Mouse (Mus musculus) testis, adult 2 months (tissue): ENCODE results near the gene Angel1. TPM values are rescaled to one million over a fixed set of nuclear protein-coding genes. Genes with fewer than 3 reads are reported as not detected.

Experiments
- H3K27ac ChIP-seq: fragments of 200-500 bp; 2 replicates; pipeline ENCODE4 v1.5.1; 2012; ENCODE audit warnings: low read depth, low read length; ENCODE audit not compliant: control insufficient read depth, insufficient read depth
- H3K27me3 ChIP-seq: fragments of 200-500 bp; 2 replicates; pipeline ENCODE4 v1.6.1; 2012; ENCODE audit warnings: mild to moderate bottlenecking, low read length, moderate library complexity; ENCODE audit not compliant: control insufficient read depth, insufficient read depth
- H3K36me3 ChIP-seq: fragments of 200-500 bp; 2 replicates; pipeline ENCODE4 v1.6.1; 2012; ENCODE audit warnings: mild to moderate bottlenecking, low read length; ENCODE audit not compliant: control insufficient read depth, insufficient read depth
- H3K4me1 ChIP-seq: fragments of 200-500 bp; 2 replicates; pipeline ENCODE4 v1.6.1; 2012; ENCODE audit warnings: low read length; ENCODE audit not compliant: control insufficient read depth, insufficient read depth
- H3K4me3 ChIP-seq: fragments of 200-500 bp; 2 replicates; pipeline ENCODE4 v1.5.1; 2012; ENCODE audit warnings: low read depth, mild to moderate bottlenecking, low read length, moderate library complexity, mixed read lengths; ENCODE audit not compliant: control insufficient read depth
- CTCF ChIP-seq: fragments of 200-500 bp; IDR thresholded peaks from 2 replicates; pipeline ENCODE4 v1.5.1; 2012; ENCODE audit warnings: low read depth, mild to moderate bottlenecking, inconsistent platforms, low read length, moderate library complexity; ENCODE audit not compliant: control insufficient read depth, insufficient read depth, insufficient replicate concordance
- POLR2A ChIP-seq: fragments of 200-500 bp; IDR thresholded peaks from 2 replicates; pipeline ENCODE4 v1.6.1; 2012; ENCODE audit warnings: low read depth, mild to moderate bottlenecking, inconsistent platforms, low read length, moderate library complexity; ENCODE audit not compliant: control insufficient read depth
- polyA plus RNA-seq: library from polyadenylated mRNA; depleted of rRNA; stranded (reverse); fragments of >200 nt; gene quantifications from 2 replicates; pipeline ENCODE4 v1.2.3, GENCODE M21; 2012

The Angel1 gene
- polyA plus RNA-seq, 1 experiment: 191 TPM

GRCm38 (mm10) chr12:86685275-86685674 lies 41.0 kb downstream of the Angel1 start:
- Histone ChIP-seq H3K27ac (no peak overlapping the region), H3K27me3 (no peaks in the 10 kb centered on the region), H3K4me3 (no peak overlapping the region), H3K36me3 (no peaks in the 10 kb centered on the region), H3K4me1 (peaks cover 32% of the 10 kb centered on the region)
- TF ChIP-seq CTCF: no peak
- no peak for TF ChIP-seq POLR2A

DNA sequence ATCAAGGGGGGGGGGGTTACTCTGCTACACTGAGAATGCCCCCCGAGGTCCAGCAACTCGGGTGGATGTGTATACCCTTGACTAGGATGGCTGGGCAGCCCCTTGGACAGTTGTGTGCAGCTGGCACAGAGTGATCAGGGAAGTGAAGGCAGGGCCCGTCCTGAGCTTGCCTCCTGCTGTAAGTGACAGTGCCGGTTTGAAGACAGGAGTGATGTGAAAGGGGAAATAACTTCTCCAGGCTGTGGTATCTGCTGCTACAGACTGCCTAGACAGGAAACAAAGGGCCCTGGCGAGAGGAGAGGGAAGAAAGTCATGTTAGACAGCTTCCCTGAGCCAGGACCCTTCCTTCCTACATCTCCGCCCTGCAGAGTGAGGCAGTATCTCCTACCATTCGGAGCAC lies 42.6 kb downstream of the Angel1 start:
- no peaks in the 10 kb centered on the region for H3K36me3 ChIP-seq
- H3K27me3 ChIP-seq: no peaks in the 10 kb centered on the region
- no peak for TF ChIP-seq CTCF
- peaks cover 30% of the 10 kb centered on the region for H3K4me1 ChIP-seq
- no peak overlapping the region for H3K27ac ChIP-seq
- no peak overlapping the region for H3K4me3 ChIP-seq

DNA sequence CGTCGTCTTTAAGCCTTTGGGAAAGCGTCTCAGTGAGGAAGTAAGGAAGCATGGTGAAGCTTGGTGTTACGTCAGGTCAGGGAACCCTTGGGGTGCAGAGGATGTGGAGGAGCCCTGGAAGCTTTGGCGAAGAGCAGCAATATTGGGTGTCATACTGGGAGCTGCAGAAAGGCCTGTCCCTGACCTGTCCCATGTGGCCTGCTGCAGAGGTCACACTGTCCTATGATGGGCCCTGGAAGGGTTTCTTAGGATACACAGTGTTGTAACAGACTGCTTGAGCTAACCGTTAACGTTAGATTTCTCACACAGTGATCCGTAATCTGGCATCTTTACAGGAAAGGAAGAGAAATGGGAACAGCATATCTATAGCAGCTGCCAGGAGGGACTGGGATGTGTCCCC lies 44.1 kb downstream of the Angel1 start:
- peaks cover 16% of the 10 kb centered on the region for H3K4me1 ChIP-seq

GRCm38 (mm10) chr12:86681626-86682025 lies 44.6 kb downstream of the Angel1 start:
- H3K4me3 ChIP-seq: no peak overlapping the region
- H3K4me1 ChIP-seq: peaks cover 12% of the 10 kb centered on the region
- H3K27ac ChIP-seq: no peak overlapping the region
- no peaks in the 10 kb centered on the region for H3K27me3 ChIP-seq
- TF ChIP-seq POLR2A: no peak
- TF ChIP-seq CTCF: no peak
- H3K36me3 ChIP-seq: no peaks in the 10 kb centered on the region

More for the DNA sequence above, 44.1 kb downstream of the Angel1 start:
- no peak overlapping the region for H3K27ac ChIP-seq
- TF ChIP-seq POLR2A (no peak), CTCF (no peak)
- no peaks in the 10 kb centered on the region for H3K27me3 ChIP-seq
- no peak overlapping the region for H3K4me3 ChIP-seq
- H3K36me3 ChIP-seq: no peaks in the 10 kb centered on the region

DNA sequence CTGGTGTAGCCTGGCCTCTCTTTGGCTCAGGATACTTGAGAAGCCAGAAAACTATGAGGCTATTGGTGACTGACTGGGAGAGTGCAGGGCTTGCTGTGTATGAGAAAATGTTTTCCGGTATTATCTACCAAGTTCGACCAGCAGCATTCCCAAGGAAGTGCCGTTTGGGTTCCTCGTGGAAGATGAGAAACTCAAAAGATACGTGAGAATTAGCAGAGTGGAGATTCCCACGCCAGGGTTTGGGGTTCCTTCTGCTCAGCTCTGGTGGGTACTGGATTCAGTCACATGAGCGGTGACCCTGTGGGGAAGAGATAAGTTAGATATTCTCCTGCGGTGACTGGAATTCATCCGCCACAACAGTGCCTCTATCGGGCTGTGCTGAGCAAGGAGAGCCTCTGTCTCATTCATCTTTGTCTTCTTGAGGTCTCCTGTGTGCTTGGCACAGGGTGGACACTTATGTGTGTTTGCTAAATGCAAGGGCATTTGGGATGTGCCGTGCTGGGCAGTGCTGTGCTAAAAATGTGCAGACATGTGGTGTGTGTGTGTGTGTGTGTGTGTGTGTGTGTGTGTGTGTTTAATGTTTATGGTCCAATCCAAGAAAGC lies 45.6 kb downstream of the Angel1 start:
- TF ChIP-seq POLR2A (no peak), CTCF (no peak)

DNA sequence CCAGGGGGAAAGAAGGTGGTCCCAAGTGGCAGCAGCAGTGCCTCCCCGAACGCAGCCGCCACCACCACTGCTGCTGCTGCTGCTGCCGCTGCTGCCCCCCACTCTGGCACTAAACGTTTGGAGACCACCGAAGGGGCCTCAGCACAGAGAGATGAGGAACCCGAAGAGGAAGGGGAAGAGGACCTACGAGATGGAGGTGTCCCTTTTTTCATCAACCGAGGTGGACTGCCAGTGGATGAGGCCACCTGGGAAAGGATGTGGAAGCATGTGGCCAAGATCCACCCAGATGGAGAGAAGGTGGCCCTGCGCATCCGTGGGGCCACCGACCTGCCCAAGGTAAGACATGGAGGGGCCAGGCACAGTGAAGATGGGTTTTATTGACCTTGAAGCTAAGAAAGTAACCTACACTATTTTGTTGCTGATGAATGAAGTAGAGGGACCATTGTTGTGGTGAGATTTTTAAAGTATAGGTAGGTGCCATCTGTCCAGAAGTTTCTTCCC lies 46.2 kb downstream of the Angel1 start:
- peaks cover 10% of the 10 kb centered on the region for H3K4me1 ChIP-seq
- no peak for TF ChIP-seq POLR2A
- TF ChIP-seq CTCF: no peak
- peak overlapping the region; percentile 50 for H3K4me3 ChIP-seq
- H3K27me3 ChIP-seq: no peaks in the 10 kb centered on the region
- no peaks in the 10 kb centered on the region for H3K36me3 ChIP-seq
- no peak overlapping the region for H3K27ac ChIP-seq

More for the DNA sequence above, 45.6 kb downstream of the Angel1 start:
- Histone ChIP-seq H3K4me1 (peaks cover 10% of the 10 kb centered on the region), H3K4me3 (peak overlapping the region; percentile 50), H3K36me3 (no peaks in the 10 kb centered on the region), H3K27ac (no peak overlapping the region), H3K27me3 (no peaks in the 10 kb centered on the region)

DNA sequence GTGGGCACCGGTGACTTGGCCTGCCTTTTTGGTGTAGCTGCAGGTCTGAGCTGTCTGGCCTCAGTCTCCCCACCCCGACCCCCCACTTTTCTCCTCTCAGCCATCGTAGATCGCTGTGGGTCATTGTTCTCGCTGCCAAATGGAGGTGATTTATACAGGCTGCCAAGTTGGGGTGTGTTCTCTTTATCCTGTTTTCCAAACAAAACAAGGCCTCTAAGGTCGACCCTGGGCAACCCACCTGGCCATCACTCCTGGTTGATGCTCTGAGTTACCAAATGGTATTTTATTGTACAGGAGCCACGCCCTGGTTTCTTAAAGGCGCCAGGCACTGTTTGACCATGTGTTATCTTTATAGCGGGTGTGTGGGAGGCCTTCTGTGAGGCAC lies 46.7 kb downstream of the Angel1 start:
- TF ChIP-seq POLR2A (no peak), CTCF (no peak)
- Histone ChIP-seq H3K36me3 (no peaks in the 10 kb centered on the region), H3K4me1 (peaks cover 10% of the 10 kb centered on the region), H3K27me3 (no peaks in the 10 kb centered on the region), H3K27ac (no peak overlapping the region), H3K4me3 (peak overlapping the region; percentile 85)
